ENCODE assay signal across 20 mouse cellular contexts in genomic region chrX:160745399-160745798, GRCm38 (mm10). TPM values are rescaled to one million over a fixed set of nuclear protein-coding genes. Genes with fewer than 3 reads are reported as not detected.
"Had no signal": no experiment of that assay in that cellular context is flagged by ENCODE, and none has a peak within 500 bp of the region (broad histone marks: within the 10 kb centered on the region; RNA-seq: fewer than 3 reads in every experiment).

No protein-coding gene starts in this region.

- H3K4me3 ChIP-seq: lung, embryonic 15.5 days; midbrain, embryonic 13.5 days; midbrain, embryonic 15.5 days; neural tube, embryonic 12.5 days; stomach, embryonic 15.5 days had no signal

- H3K9ac ChIP-seq: liver, postnatal 0 days; lung, embryonic 15.5 days; midbrain, embryonic 13.5 days; midbrain, embryonic 15.5 days; neural tube, embryonic 12.5 days; stomach, embryonic 15.5 days had no signal

- DNase-seq: liver, postnatal 0 days; lung, adult 2 months; lung, postnatal 14 days; lung, postnatal 4 days; right cerebral cortex, postnatal 14 days; thymus, adult 2 months; thymus, postnatal 25 days; thymus, postnatal 4 days had no signal

- ATAC-seq: liver, postnatal 0 days; lung, postnatal 0 days; midbrain, embryonic 13.5 days; midbrain, embryonic 15.5 days had no signal

- H3K36me3 ChIP-seq: lung, embryonic 15.5 days; midbrain, embryonic 13.5 days; midbrain, embryonic 15.5 days; neural tube, embryonic 12.5 days; stomach, embryonic 15.5 days had no signal

- H3K4me1 ChIP-seq: lung, embryonic 15.5 days; midbrain, embryonic 13.5 days; midbrain, embryonic 15.5 days; neural tube, embryonic 12.5 days; stomach, embryonic 15.5 days had no signal

- H3K9me3 ChIP-seq: lung, embryonic 15.5 days; midbrain, embryonic 13.5 days; midbrain, embryonic 15.5 days; neural tube, embryonic 12.5 days; stomach, embryonic 15.5 days had no signal

- H3K27me3 ChIP-seq: lung, embryonic 15.5 days; stomach, embryonic 15.5 days had no signal

- H3K27ac ChIP-seq: lung, embryonic 15.5 days; midbrain, embryonic 13.5 days; midbrain, embryonic 15.5 days; neural tube, embryonic 12.5 days; stomach, embryonic 15.5 days; stomach, postnatal 0 days had no signal

RNA-seq across cellular contexts. Expression of gene Ppef1, which starts 9.8 kb away (rescaled TPM):
- total RNA-seq: monocyte, adult 5-6 weeks; neutrophil, adult 5-6 weeks had no signal
- polyA plus RNA-seq: liver, postnatal 0 days; lung, adult 2 months; spleen, adult 2 months; thymus, adult 2 months; urinary bladder, adult 2 months had no signal

RNA-seq across cellular contexts. Expression of gene Rs1, which starts 22.4 kb away (rescaled TPM):
- total RNA-seq: midbrain, postnatal 0 days; monocyte, adult 5-6 weeks had no signal
- polyA plus RNA-seq: liver, postnatal 0 days; lung, adult 2 months; lung, postnatal 0 days; midbrain, postnatal 0 days; neural tube, embryonic 12.5 days; spleen, adult 2 months; stomach, embryonic 15.5 days; stomach, postnatal 0 days; thymus, adult 2 months; urinary bladder, adult 2 months had no signal
